Mouse (Mus musculus) layer of hippocampus, postnatal 25 days (tissue): Measurements from ENCODE around the gene Thra. TPM values are rescaled to one million over a fixed set of nuclear protein-coding genes. Genes with fewer than 3 reads are reported as not detected.

Source experiments
- DNase-seq, 2 experiments: peaks; one replicate each; pipeline ENCODE4 v3.0.0; 2022; ENCODE audit warnings: mixed read lengths in 2 of 2, low spot score in 1 of 2; ENCODE audit errors: extremely low spot score in 1 of 2
- total RNA-seq, 2 experiments: library from RNA; stranded (reverse); gene quantifications; 2 replicates each; pipeline ENCODE4 v1.2.3; 2021

Thra gene
- total RNA-seq, 2 experiments from 2014 or later, result 1,027 to 1,094 TPM

GRCm38 (mm10) chr11:98762756-98763501, 22.5 kb downstream of the Thra start:
- DNase-seq, result peak in 1 of 2 experiments; percentile 33

GRCm38 (mm10) chr11:98763502-98763861, 23.0 kb downstream of the Thra start:
- no peak for DNase-seq

- no peak for DNase-seq
Measured at GRCm38 (mm10) chr11:98764091-98764490, 23.7 kb downstream of the Thra start.

- DNase-seq, result no peak
Measured at GRCm38 (mm10) chr11:98764746-98765145, 24.3 kb downstream of the Thra start.

- DNase-seq, result no peak
Measured at GRCm38 (mm10) chr11:98765421-98766309, 25.2 kb downstream of the Thra start.

- no peak for DNase-seq
Measured at GRCm38 (mm10) chr11:98766346-98766745, 25.9 kb downstream of the Thra start.

GRCm38 (mm10) chr11:98766816-98767215, 26.4 kb downstream of the Thra start:
- DNase-seq, result no peak

GRCm38 (mm10) chr11:98767276-98767675, 26.8 kb downstream of the Thra start:
- DNase-seq, result peak; percentile 40 to 53

- peak in 1 of 2 experiments; percentile 39 for DNase-seq
Measured at GRCm38 (mm10) chr11:98767713-98768112, 27.3 kb downstream of the Thra start.

- peak; percentile 24 to 48 for DNase-seq
Measured at GRCm38 (mm10) chr11:98768127-98769006, 27.9 kb downstream of the Thra start.

GRCm38 (mm10) chr11:98769007-98769954, 28.8 kb downstream of the Thra start:
- peak; percentile 39 to 46 for DNase-seq

GRCm38 (mm10) chr11:98770096-98770975, 29.9 kb downstream of the Thra start:
- peak; percentile 55 to 69 for DNase-seq

GRCm38 (mm10) chr11:98771131-98771530, 30.7 kb downstream of the Thra start:
- DNase-seq, result peak in 1 of 2 experiments; percentile 16

GRCm38 (mm10) chr11:98771844-98772525, 31.5 kb downstream of the Thra start:
- DNase-seq, result peak; percentile 31 to 57

- peak; percentile 26 to 38 for DNase-seq
Measured at GRCm38 (mm10) chr11:98772667-98773171, 32.3 kb downstream of the Thra start.

GRCm38 (mm10) chr11:98773635-98774295, 33.3 kb downstream of the Thra start:
- DNase-seq, result peak; percentile 91 to 98
